Mouse (Mus musculus): ENCODE data around the gene Nr2f2. TPM values are rescaled to one million over a fixed set of nuclear protein-coding genes. Genes with fewer than 3 reads are reported as not detected.

The Nr2f2 gene
- polyA plus RNA-seq, 1 experiment: 6.4 TPM

DNA sequence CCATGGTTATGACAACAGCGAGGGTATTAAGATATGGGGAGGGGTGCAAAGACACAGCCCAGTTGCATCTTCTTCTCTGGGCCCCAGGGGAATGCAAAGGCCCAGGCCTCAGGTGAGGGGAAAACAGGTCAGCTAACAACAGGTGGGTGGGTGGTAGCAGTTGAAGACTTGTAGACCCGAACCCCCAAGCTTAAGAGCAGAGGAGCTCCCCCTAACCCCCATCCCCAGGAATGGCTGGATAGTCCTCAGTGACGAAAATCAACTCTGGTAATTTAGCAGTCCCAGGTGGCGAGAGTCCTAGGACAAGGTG lies 2.2 kb upstream of the Nr2f2 start:
- Histone ChIP-seq H3K36me3 (ENCODE audit: control insufficient read depth, insufficient read depth, low read length, poor library complexity, severe bottlenecking) (no peaks in the 10 kb centered on the region), H3K9me3 (replicated peaks; ENCODE audit: control insufficient read depth, insufficient read depth, low read length, poor library complexity, severe bottlenecking) (no peaks in the 10 kb centered on the region), H3K4me3 (ENCODE audit: low read depth, low read length) (no peak overlapping the region), H3K27me3 (ENCODE audit: control insufficient read depth, insufficient read depth, low read length, poor library complexity, severe bottlenecking) (peaks cover 31% of the 10 kb centered on the region), H3K27ac (ENCODE audit: insufficient read depth, low read length) (no peak overlapping the region), H3K4me1 (ENCODE audit: control insufficient read depth, insufficient read depth, low read length) (no peaks in the 10 kb centered on the region), H3K9ac (ENCODE audit: low read depth, poor library complexity, severe bottlenecking) (no peak overlapping the region)
- no peak for TF ChIP-seq CTCF (IDR thresholded peaks at IDR 0.05; ENCODE audit: low read depth, low read length)
- TF ChIP-seq POLR2A (IDR thresholded peaks at IDR 0.05; ENCODE audit: insufficient read depth, low read length): no peak
- TF ChIP-seq EP300 (IDR thresholded peaks at IDR 0.05; ENCODE audit: insufficient read depth, low read depth, low read length): no peak

GRCm38 (mm10) chr7:70368268-70368655 lies 1.7 kb upstream of the Nr2f2 start:
- H3K36me3 ChIP-seq (ENCODE audit: control insufficient read depth, insufficient read depth, low read length, poor library complexity, severe bottlenecking): no peaks in the 10 kb centered on the region
- no peak overlapping the region for H3K4me3 ChIP-seq (ENCODE audit: low read depth, low read length)
- H3K27ac ChIP-seq (ENCODE audit: insufficient read depth, low read length): no peak overlapping the region
- no peak overlapping the region for H3K9ac ChIP-seq (ENCODE audit: low read depth, poor library complexity, severe bottlenecking)
- H3K9me3 ChIP-seq (replicated peaks; ENCODE audit: control insufficient read depth, insufficient read depth, low read length, poor library complexity, severe bottlenecking): no peaks in the 10 kb centered on the region
- no peaks in the 10 kb centered on the region for H3K4me1 ChIP-seq (ENCODE audit: control insufficient read depth, insufficient read depth, low read length)
- TF ChIP-seq EP300 (IDR thresholded peaks at IDR 0.05; ENCODE audit: insufficient read depth, low read depth, low read length): no peak
- TF ChIP-seq POLR2A (IDR thresholded peaks at IDR 0.05; ENCODE audit: insufficient read depth, low read length): no peak
- TF ChIP-seq CTCF (IDR thresholded peaks at IDR 0.05; ENCODE audit: low read depth, low read length): no peak
- peaks cover 34% of the 10 kb centered on the region for H3K27me3 ChIP-seq (ENCODE audit: control insufficient read depth, insufficient read depth, low read length, poor library complexity, severe bottlenecking)

DNA sequence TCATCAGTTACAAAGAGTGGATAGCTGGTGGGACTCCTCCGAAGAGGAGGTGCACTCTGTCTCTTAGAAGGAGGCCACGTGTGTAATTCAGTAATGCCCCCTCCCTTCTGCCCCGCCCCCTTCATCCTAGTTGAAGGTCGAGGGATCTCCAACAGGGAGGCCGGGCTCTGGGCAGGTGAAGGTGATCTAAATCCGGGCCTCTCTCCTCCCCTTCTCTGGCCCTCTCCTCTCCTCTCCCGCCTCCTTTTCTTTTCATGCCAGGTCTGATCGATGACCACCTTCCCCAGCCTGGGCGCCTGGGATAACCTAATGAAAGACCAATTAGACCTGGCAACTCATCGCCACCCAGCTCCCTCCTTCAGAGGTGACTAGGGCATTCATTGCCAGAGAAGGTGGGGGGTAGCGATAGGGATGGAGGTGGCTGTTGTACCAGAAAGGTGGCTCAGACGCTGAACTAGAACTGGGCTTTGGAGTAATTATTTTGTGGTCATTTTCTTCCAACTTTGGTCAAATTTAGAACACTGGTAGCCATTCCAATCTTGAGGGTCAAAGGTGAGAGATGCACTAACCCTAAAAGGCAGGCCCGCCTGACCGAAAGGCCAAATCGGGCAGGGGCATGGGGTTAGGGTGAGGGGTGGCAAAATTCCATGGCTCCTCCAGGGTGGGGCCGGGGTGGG lies 1.2 kb upstream of the Nr2f2 start:
- H3K27ac ChIP-seq (ENCODE audit: insufficient read depth, low read length): no peak overlapping the region
- no peak overlapping the region for H3K9ac ChIP-seq (ENCODE audit: low read depth, poor library complexity, severe bottlenecking)
- H3K9me3 ChIP-seq (replicated peaks; ENCODE audit: control insufficient read depth, insufficient read depth, low read length, poor library complexity, severe bottlenecking): no peaks in the 10 kb centered on the region
- peaks cover 34% of the 10 kb centered on the region for H3K27me3 ChIP-seq (ENCODE audit: control insufficient read depth, insufficient read depth, low read length, poor library complexity, severe bottlenecking)
- no peak for TF ChIP-seq EP300 (IDR thresholded peaks at IDR 0.05; ENCODE audit: insufficient read depth, low read depth, low read length)
- no peak for TF ChIP-seq CTCF (IDR thresholded peaks at IDR 0.05; ENCODE audit: low read depth, low read length)
- TF ChIP-seq POLR2A (IDR thresholded peaks at IDR 0.05; ENCODE audit: insufficient read depth, low read length): no peak
- H3K4me3 ChIP-seq (ENCODE audit: low read depth, low read length): no peak overlapping the region
- no peaks in the 10 kb centered on the region for H3K36me3 ChIP-seq (ENCODE audit: control insufficient read depth, insufficient read depth, low read length, poor library complexity, severe bottlenecking)
- H3K4me1 ChIP-seq (ENCODE audit: control insufficient read depth, insufficient read depth, low read length): no peaks in the 10 kb centered on the region

- Histone ChIP-seq H3K4me3 (ENCODE audit: low read depth, low read length) (no peak overlapping the region), H3K9ac (ENCODE audit: low read depth, poor library complexity, severe bottlenecking) (no peak overlapping the region), H3K9me3 (replicated peaks; ENCODE audit: control insufficient read depth, insufficient read depth, low read length, poor library complexity, severe bottlenecking) (no peaks in the 10 kb centered on the region), H3K27me3 (ENCODE audit: control insufficient read depth, insufficient read depth, low read length, poor library complexity, severe bottlenecking) (peaks cover 31% of the 10 kb centered on the region), H3K27ac (ENCODE audit: insufficient read depth, low read length) (no peak overlapping the region), H3K4me1 (ENCODE audit: control insufficient read depth, insufficient read depth, low read length) (no peaks in the 10 kb centered on the region), H3K36me3 (ENCODE audit: control insufficient read depth, insufficient read depth, low read length, poor library complexity, severe bottlenecking) (no peaks in the 10 kb centered on the region)
- TF ChIP-seq EP300 (IDR thresholded peaks at IDR 0.05; ENCODE audit: insufficient read depth, low read depth, low read length): no peak
- no peak for TF ChIP-seq POLR2A (IDR thresholded peaks at IDR 0.05; ENCODE audit: insufficient read depth, low read length)
- TF ChIP-seq CTCF (IDR thresholded peaks at IDR 0.05; ENCODE audit: low read depth, low read length): no peak
These were observed 217 bp upstream of the Nr2f2 start for GRCm38 (mm10) chr7:70366808-70367095.

- H3K27me3 ChIP-seq (ENCODE audit: control insufficient read depth, insufficient read depth, low read length, poor library complexity, severe bottlenecking): peaks cover 37% of the 10 kb centered on the region
- no peak for TF ChIP-seq POLR2A (IDR thresholded peaks at IDR 0.05; ENCODE audit: insufficient read depth, low read length)
- no peak for TF ChIP-seq CTCF (IDR thresholded peaks at IDR 0.05; ENCODE audit: low read depth, low read length)
- no peak for TF ChIP-seq EP300 (IDR thresholded peaks at IDR 0.05; ENCODE audit: insufficient read depth, low read depth, low read length)
- no peaks in the 10 kb centered on the region for H3K4me1 ChIP-seq (ENCODE audit: control insufficient read depth, insufficient read depth, low read length)
- H3K36me3 ChIP-seq (ENCODE audit: control insufficient read depth, insufficient read depth, low read length, poor library complexity, severe bottlenecking): no peaks in the 10 kb centered on the region
- H3K27ac ChIP-seq (ENCODE audit: insufficient read depth, low read length): no peak overlapping the region
- no peak overlapping the region for H3K9ac ChIP-seq (ENCODE audit: low read depth, poor library complexity, severe bottlenecking)
- no peaks in the 10 kb centered on the region for H3K9me3 ChIP-seq (replicated peaks; ENCODE audit: control insufficient read depth, insufficient read depth, low read length, poor library complexity, severe bottlenecking)
- H3K4me3 ChIP-seq (ENCODE audit: low read depth, low read length): peak overlapping the region; percentile 23; the same call in 1 of the 2 replicates
These were observed 1.1 kb downstream of the Nr2f2 start for GRCm38 (mm10) chr7:70365401-70365811.

DNA sequence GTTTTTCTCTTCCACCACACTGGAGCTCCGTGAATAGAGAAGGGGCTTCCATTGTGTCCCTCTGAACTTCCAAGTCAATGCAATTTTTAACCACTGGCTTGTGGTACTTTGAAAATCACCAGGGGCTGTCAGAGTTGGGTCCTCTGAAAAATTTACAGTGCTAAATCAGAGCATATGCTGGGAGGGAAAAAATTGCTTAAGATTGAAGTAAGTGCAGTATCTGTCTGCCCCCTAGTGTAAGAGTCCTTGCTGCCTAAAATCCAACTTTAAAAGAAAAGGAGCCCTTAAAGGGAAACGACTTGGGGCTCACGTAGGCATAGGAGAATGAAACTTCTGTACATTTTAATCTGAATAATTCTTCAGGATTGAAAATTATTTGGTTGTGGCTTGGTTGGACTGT lies 1.7 kb downstream of the Nr2f2 start:
- Histone ChIP-seq H3K4me3 (ENCODE audit: low read depth, low read length) (no peak overlapping the region), H3K36me3 (ENCODE audit: control insufficient read depth, insufficient read depth, low read length, poor library complexity, severe bottlenecking) (no peaks in the 10 kb centered on the region), H3K27ac (ENCODE audit: insufficient read depth, low read length) (no peak overlapping the region), H3K27me3 (ENCODE audit: control insufficient read depth, insufficient read depth, low read length, poor library complexity, severe bottlenecking) (peaks cover 39% of the 10 kb centered on the region), H3K9me3 (replicated peaks; ENCODE audit: control insufficient read depth, insufficient read depth, low read length, poor library complexity, severe bottlenecking) (no peaks in the 10 kb centered on the region), H3K9ac (ENCODE audit: low read depth, poor library complexity, severe bottlenecking) (no peak overlapping the region), H3K4me1 (ENCODE audit: control insufficient read depth, insufficient read depth, low read length) (no peaks in the 10 kb centered on the region)
- TF ChIP-seq POLR2A (IDR thresholded peaks at IDR 0.05; ENCODE audit: insufficient read depth, low read length) (no peak), CTCF (IDR thresholded peaks at IDR 0.05; ENCODE audit: low read depth, low read length) (no peak), EP300 (IDR thresholded peaks at IDR 0.05; ENCODE audit: insufficient read depth, low read depth, low read length) (no peak)
